Mouse (Mus musculus) frontal cortex, postnatal 25 days (tissue): ENCODE results near the gene Tanc2.
A peak's percentile ranks its signal among the peaks of the same experiment; 100 is the strongest.

Experiments
- DNase-seq, 2 experiments: peaks; one replicate each; pipeline ENCODE4 v3.0.0; 2022; ENCODE audit warnings: low spot score in 2 of 2

The Tanc2 gene

DNA sequence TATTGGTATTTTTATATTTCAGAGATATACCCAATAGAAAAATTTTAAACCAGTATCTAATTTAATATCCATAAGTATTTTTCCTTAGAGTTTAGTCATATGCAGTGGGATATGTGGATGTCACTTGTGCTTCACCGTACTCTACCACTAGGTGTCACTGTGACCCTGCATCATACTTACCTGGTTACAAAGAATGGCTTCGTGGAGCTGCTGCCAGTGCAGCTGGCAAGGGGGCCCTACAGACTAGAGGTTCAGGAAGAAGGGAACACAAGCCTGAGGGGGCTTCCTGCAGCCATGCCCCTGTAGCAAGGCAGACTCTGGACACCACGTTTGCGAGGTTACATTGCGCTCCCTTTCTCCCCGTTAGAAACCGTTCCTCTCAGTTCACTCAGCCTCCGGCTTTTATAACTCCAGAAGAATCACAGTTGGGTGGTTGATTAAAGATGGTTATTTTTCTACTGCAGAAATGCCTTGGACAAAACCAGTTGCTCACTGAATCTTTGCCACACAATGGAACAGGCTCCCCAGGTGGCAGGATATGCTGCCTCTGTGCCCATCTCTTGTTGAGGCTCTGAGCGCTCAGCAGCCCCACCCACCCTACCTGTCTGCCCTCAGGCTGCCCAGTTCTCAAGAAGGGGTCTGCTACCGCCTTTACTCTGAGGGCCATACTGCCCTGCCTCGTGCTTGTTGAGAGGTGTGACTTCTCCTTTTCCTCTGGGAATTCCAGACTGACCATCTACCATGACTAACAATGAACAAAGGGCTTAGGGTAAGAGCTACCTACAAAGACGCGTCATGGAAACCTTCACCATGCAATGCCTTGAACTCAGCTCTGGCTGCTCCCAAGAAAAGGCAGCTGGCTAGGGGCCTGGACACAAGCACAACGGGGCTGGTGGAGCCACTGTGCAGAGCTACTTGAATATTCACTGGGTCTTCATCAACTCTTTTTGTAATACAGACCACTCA is 337.6 kb downstream of the Tanc2 start:
- peak; percentile 55 to 62 for DNase-seq

DNA sequence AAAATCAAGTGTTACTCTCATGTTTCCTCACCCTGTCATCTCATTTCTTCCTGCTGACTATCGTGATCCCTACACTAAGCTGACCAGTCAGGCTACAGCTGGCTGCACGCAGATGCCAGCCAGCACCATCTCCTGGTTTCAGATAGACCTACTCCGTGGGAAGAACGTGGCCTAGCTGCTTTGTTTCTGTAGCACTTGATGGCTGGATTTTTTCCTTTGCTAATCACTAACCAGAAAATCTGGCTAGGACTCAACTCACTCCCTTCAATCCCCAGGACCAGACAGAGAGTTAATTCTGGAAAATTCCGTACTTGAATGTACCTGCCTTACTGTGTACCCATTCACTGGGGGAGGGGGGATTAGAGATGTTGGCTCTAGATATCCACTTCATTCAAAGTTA is 338.4 kb downstream of the Tanc2 start:
- no peak for DNase-seq

DNA sequence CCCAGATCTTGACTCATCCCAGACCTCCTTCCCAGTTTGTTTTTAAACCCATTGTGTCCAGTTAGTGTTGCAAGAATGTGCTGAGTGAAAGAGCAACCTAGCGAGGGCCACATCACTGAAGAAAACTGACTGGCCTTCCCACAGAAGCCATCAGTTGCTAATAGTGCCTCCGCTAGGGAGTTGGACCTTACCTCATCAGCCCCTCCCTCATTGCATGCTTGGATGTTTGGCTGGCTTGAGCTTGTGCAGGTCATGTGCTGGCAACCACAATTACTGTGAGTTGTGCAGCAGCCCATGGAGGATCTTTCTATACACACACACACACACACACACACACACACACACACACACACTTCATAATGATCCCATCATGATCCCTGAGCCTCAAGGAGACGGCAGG is 341.6 kb downstream of the Tanc2 start:
- no peak for DNase-seq

DNA sequence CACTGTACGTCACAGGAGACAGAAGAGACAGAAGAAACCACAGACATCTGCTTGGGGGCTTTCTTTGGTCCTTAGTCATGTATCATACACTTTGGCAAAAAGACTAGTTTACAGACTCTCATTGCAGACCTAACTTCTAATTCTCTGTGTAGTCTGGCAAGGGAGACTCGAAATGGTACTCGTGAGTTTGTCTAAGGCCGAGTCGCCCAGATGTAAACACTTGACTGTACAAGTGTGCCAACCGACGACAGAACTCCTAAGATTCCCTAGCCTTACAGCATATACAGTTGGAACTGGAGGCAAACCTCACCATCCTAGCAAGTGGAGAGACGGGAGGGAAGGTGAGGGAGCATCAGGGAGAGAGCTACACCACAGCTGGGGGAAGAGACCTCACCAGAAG is 344.0 kb downstream of the Tanc2 start:
- DNase-seq = no peak

DNA sequence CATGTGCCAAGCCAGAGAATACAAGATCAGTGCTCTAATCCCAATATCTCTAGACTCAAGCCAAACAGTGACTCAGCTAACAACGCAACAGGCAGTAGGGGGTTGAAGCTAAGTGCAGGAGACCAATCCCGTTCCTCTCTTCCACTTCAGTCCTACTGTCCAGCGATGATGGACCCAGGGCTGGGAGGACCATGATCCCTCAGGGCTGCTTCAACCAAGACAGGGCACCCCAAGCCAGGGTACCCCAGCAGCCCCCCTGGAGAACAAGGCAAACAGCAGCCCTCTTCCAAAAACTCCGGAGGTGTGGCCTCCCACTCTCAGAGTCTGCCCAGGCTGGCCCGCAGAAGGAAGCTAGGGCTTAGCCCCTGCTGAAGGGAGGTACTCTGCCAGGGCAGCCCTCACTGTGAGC is 344.5 kb downstream of the Tanc2 start:
- no peak for DNase-seq

DNA sequence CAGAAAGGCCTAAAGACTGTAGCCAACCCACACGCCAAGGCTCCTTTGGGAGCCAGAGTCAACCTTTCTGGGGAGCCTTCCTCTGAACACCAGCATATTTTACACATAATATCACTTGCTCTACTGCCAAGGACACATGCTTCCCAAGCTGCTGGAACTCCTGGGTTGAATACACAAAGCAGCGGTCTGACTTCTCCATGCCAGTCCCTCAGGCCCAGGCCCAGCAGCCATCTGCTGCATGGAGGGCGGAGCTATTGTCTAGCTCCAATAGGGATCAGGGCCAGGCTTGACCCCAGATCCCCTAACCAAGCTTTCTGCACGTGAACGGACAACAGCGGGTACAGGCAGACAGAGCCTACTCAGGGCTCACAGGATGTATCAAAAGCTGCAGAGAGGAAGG is 345.0 kb downstream of the Tanc2 start:
- DNase-seq = no peak

DNA sequence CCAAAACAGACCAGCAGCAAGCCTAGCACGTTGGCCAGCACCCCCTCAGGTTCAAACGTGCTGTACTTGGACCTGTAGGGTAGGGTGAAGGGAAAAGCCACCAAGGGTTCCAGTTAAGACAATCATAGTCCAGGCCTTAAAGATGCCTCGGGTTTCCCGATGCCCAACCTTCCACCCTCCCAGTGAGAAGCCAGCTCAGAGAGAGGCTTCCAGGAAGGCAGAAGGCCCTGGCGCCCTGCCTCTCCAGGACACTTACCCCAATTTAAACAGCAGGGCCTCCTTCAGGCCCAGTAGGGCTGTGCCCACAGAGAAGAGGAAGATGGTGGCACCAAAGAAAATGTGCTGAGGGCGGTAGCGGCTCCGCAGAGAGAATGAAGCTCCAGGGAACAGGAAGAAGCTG is 345.7 kb downstream of the Tanc2 start:
- DNase-seq = no peak

DNA sequence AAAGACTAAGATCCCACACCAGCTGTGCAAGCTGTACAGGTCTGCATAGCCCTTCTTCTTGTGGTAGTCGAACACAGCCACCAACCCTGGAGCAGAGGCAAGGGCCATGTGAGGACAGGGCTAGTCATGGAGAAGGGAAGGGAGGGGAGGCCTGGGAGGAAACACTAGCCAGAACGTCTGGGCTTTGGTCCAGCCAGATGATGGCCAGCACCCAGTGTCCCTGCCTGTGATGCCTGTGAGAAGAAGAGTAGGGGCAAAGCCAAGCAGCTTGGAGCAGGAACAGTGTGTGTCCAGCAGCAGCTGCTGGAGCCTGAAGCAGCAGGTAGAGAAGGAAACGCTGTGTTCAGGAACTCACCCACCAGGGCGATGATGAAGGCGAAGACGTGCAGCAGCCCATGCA is 346.4 kb downstream of the Tanc2 start:
- DNase-seq = no peak

DNA sequence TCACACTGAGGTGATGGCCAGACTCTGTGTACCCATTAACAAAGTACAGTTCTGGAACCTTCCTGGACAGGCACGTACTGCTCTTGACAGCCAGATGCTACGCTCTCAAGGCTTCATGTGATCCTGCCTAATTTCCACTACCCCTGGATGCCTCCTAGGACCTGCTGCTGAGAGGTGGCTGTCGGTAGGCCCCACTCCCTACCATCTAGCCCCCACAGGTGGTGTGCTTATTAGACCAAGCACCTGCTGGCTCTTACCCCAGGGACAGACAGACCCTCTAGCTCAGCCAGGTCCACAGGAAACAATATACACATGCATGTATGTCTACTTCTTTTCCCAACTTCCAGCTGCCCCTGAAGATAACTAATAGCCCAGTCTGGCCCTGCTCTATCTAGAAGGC is 347.2 kb downstream of the Tanc2 start:
- DNase-seq = no peak

DNA sequence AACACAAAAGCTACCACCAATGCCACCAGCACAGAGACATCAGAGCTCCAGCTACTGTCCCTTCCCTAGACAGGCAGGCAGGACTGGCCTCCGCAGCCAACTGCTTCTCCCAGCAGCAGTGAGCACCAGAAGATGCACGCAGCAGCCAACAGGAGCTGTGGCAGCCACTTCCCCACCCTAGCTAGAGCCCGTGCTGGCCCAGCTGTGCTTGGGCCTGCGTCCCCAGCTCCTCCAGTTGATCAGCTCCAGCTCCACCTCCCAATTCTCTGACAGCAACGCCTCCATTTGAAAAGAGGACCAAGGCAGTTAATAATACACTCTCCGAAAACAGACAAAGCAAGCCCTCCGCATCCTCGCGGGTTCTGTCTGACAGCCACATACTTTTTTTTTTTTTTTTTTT is 349.0 kb downstream of the Tanc2 start:
- no peak for DNase-seq

DNA sequence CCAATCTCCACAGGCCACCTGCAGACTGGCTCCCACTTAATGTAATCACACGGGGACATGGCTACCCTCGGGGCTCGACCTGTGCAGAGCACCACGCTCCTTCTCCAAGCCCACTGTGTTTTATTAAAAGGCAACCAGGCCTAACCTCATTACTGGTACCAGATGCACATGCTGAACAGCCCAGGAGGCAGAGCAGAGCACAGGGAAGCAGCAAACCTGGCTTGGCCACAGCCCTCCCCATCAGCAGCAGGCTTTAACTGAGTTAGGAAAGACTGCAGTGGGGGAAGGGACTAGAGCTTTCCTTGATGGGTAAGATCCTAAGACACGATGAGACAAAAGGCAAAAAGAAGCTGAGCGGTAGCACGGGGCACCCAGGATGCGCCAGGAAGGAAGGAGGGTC is 352.2 kb downstream of the Tanc2 start:
- no peak for DNase-seq

DNA sequence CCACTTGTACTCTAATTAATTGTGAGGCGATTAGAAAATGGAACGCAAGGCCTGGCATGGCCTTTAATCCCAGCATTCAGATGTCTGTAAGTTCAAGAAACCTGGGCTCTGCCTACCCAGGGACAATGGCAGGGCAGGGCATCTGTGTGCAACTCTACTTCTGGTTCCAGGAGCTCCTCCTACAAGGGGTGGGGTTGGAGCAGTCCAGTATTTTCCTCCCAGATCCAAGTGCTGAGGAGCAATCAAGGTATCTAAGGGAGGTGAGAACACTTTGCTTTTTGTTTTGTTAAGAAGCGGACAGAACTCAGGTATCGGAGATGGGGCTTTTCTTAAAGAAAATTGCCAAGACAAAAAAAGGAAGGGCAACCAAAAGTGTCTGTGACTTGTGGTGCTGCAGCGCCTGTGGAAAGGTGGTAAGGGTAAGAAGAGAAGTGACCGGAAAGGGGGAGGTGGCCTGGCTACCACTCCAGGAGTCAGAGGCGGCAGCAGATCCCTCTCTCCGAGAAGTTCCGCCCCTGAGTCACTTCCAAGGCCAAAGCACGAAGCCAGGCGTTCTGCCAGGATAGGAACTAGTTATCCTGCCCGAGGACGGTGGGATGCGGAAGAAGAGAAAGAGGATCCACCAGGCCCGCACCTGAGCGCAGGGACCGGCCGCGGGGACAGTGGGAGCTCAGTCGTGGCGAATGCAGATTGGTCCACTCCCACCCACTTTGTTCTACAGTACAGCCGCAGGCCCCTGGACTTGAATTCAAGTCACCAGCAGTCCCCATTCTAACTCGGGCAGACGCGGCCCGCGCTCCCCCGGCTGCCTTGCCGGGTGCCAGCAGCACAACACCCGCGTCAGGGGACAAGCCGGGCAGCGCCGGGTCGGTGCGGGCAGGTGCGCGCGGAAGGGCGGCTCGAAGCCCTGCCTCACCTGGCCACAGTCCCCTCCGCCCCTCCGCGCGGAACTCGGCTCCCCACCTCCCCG is 353.6 kb downstream of the Tanc2 start:
- no peak for DNase-seq

DNA sequence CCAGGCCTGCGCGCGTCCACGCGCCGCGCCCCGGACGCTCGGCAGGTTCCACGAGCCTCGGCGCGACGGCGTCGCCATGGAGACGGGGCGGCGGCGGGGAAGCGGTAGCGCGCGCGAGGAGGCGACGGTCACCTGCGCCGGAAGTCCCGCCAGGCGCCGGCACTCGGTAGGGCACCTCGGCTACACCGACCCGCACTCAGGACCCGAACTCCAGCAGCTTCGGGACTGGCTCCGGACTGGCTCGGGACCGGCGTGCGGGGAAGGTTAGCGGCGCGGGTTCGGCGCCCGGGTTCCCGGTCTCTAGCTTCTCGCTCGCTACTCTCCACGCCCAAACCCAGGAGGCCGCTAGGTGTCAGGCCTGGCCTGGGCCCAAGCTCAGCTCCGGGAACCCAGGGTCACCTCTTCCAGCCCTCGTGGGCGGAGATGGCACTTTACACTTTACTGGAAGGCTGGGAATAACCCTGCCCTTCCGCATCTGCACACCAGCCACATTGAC is 354.4 kb downstream of the Tanc2 start:
- DNase-seq = peak; percentile 34 to 59

DNA sequence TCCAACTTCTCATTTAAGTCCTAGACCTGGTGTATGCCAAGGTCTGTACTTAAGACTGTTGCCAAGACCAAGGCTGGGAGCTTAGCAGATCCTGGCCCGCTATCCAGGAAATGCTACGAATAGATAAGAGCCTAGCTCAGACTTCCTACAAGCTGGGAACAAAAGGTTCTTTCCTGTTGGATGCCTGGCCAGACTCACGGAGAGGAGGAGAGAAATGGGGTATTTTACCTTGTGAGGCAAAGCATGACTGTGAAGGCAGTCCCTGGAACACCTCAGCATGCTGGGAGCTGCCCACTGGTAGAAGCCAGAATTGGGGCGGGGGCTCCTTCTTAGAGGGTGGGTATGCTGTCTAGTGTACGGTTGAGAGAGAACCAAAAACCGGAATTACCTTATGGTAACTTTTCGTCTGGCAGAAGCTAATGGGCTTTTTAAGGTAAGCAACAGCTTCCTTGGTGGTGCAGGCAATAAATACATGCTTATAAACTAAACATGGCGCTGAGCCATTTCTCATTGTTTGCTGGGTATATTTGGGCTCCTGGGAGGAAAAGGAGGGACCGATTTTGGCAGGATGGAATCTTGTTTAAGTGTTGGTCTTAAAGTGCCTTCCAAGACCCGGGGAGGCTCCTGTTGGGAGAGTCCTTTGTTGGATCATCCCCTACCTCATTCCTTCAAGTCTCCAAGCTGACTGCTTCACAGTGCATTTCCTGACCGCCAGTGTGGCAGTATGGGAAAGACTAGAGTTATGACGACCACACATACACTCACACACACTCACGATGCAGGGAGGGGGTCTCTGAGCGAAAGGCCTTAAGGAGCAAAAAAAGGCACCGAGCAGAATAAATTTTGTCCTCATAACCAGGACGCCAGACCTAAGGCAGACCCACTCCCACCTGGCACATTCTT is 355.2 kb downstream of the Tanc2 start:
- DNase-seq = no peak

DNA sequence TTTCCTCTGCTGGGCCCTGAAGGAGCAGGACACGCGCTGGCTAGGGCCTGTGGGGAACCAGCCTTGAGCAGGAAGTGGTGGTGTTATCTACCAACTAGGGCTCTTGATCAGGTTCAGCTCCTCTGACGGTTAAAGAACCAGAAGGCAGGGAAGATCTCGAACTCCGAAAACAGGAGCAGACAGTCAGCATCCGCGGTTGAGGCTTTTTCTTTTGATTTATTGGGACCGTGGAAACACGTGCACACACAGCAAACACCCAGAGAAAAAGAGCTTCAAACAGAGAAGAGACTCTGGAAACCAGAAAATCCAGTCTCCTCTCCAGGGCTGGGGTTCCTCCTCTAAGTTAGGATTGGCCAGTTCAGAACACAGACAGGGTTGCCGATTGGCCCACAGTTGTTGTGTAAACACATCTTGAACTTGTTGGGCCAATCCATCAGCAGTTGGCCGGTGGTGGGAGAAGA is 356.9 kb downstream of the Tanc2 start:
- DNase-seq = no peak

DNA sequence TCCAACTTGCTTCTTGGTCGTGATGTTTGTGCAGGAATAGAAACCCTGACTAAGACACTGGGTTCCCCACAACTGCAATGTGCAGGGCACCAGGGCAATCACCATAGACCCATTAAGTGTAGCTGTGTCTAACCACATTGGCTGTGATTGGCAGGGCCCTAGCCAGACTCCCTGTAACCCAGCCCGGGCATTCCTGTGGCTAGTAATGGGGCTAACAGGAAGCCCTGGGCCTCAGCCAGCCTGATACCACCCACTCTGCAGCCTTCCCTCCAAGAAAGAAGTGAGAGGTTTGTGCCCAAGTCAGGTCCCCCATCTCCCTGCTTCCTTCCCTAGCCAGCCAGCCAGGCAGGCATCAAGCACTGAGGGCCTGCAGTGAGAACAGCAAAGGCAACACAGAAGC is 358.5 kb downstream of the Tanc2 start:
- no peak for DNase-seq

DNA sequence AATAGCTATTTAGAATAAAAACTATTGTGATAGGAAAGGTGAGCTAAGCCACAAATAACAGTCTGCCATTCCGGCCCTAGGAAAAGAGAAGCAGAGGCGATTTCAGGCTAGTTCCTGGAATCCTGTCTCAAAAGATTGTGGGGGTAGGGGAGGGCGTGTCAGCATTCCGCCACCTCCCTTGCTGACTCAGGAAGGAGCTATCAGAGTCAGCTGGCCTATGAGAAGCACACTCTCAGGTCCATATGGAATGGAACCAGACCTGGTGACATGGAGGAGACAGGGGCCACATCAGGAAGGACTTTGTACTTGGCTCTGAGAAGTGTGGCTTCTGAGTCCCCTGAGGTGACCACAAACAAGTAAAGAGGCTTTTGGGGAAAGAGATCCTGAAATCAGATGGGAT is 360.7 kb downstream of the Tanc2 start:
- DNase-seq = no peak

DNA sequence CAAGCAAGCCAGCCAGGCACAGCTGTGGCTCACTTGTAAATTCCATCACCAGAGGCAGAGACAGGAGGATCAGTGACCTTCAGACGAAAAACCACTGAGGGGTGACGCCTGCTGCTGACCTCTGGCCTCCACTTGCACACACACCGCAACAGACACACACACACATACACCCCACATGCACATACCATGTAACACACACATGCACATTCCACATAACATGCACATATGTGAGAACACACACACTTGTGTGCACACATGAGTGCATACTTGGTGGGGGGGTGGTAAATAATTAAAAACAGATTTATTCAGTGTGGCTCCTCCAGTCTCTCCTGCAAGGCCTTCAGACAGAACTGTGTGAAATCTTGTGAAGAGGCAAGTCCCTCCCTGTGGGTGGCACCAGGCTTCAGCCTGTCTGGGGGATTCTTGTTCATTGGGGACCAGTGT is 361.8 kb downstream of the Tanc2 start:
- no peak for DNase-seq

DNA sequence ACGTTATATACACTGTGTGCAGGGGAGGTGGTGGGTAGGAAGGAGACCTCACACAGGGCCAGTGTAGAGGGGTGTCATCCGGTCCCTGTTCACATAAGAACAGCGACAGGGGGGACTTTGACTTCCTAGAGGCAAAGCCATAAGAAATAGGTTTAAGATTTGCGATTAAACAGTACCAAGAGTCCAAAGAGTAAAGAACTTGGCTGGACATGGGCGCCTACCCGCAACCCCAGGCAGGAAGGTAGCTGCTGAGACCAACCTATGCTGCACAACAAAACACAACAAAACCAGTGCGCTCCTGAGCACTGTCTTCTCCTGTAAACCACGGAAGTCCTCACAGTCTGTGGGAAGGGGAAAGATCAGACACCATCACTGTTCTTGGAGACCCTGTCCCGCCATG is 362.3 kb downstream of the Tanc2 start:
- DNase-seq = no peak

DNA sequence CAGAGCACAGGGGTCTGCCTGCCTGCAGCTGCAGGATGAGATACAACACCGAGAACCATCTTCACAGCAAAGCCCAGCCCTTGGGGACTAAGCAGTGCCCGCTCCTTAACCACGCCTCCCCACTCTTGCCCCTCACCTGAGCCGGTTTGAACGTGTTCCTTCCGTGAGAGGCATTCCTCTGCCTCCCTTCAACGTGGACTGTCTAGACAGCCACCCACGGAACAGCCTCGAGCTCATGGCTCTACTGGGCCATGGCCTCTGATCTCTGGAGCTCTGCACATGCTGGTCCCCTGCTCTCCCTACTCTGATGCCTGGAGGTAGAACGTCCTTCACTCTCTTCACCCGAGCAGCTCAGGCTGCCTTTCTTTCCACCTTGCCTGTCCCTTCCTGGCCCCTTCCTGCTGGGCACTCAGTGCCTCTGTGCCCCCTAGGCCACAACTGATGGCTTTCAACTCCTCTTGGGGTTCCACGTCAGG is 363.2 kb downstream of the Tanc2 start, which contains the start of gene Cyb561:
TSS of gene Cyb561 (minus strand) at position 426 of the 476 bp plus-strand sequence.
- no peak for DNase-seq

DNA sequence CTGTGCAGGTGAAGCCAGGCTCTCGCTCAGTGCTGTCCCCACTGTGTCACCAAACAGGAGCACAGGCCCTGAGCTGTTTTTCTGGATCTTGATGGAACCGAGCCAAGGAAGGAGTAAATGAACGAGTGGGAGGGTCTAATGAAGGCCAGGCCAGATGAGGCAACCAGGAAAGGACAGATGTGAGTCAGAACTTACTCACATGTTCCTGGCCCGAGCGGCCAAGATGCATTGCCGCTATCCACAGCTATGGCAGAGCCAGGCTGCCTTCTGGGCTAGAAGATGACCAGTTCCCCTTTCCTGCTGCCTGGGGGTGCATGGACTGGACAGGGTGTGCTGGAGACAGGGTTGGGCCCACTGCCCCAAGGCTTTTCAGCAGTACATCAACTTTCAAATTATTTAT is 363.6 kb downstream of the Tanc2 start:
- no peak for DNase-seq
